Mouse (Mus musculus): Measurements from ENCODE around the gene Galnt7.

- TF ChIP-seq FLI1 (IDR thresholded peaks at IDR 0.05; ENCODE audit: low read length), result no peak
- TF ChIP-seq GATA1 (IDR thresholded peaks at IDR 0.05; ENCODE audit: borderline replicate concordance, low read length), result no peak
Observed at GRCm38 (mm10) chr8:57688633-57689032, 35.8 kb upstream of the Galnt7 start.
